Mouse (Mus musculus) kidney, postnatal 25 days (tissue): ENCODE measurements around the gene Plekha4.

Experiments
- DNase-seq, 2 experiments: peaks; one replicate each; pipeline ENCODE4 v3.0.0; 2021; ENCODE audit warnings: mixed read lengths in 2 of 2

The Plekha4 gene

DNA sequence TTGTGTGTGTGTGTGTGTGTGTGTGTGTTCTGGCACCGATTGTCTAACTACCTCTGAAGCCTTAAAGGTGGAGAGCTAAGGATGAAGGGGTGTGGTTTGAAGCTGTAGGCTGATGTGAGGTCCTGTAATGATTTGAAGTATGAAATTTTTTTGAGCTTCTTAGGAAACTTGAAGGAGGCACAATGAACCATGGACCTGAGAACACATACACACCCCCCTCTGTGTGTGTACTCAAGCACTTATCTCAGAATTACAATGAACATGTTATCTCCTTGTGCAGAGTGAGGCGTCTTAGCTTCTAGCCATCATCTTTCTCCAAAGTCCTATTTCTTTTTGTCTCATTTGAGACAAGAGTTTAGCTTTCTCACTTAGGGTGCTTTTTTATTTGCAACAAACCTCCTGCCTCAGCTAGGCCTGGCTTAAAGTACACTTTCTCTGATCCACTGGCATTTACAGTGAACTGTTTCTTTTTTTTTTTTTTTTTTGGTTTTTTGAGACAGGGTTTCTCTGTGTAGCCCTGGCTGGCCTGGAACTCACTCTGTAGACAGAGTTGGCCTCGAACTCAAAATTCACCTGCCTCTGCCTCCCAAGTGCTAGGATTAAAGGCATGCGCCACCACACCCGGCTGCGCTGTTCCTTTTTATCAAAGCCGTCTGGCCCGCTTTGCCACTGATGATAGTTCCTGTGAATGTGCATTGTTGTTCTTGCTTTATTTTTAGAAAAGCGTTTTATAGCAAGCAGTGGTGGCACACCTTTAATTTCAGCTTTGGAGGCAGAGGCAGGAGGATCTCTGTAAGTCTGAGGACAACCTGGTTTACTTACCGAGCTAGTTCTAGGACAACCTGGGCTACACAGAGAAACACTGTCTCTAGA is 42.7 kb downstream of the Plekha4 start:
- peak in 1 of 2 experiments; percentile 19 for DNase-seq

DNA sequence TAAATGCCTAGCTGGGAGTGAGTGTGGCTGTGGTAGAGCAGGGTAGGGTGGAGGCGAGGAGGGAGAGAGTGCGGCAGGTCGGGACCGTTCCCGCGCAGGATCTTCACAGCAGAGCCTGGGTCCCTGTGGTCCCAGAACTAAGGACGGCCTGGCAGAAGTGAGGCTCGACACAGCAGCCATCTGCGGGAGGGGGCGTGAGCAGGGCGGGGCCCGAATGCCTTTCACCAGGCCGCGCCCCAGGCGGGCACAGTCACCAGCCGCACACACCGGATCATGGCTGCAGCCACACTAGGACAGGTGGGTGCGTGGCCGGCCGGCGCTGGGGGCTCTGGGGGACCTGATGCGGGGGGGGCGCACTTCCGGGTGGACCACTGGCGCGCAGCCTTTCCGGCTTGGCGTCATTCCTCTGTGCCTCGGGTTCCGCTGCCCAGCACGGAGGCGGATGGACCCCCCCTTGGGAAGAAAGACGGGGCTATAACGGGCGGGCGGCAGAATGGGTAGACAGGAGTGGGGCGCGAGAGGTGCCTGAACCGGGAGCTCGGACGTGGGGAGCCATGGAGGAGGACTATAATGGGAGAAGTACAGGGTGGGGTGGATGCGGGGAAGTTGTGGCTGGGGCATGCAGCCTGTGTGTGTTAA is 44.1 kb downstream of the Plekha4 start, which contains the start of gene Bcat2:
Bcat2 (plus strand) TSS at position 51 of the 639 bp plus-strand sequence.
- DNase-seq = peak; percentile 77 to 90

DNA sequence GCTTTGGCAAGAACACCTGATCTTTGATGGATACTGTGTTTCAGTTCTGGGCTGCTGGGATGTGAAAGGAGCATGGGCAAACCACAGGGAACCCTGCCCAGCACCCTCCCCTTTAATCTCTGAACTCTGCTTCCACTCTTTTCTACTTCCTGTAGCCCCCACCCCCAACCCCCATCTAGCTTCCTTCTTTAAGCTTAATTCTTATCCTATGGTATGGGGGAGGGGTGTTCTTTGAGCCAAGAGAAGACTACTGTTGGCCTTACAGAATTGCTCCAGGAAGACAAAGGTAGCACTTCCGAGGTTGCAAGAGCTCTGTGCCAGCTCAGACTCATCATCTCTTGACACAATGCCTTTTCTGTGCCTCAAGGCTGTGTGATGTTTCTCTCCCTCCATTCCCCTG is 45.8 kb downstream of the Plekha4 start:
- peak in 1 of 2 experiments; percentile 19 for DNase-seq

- peak; percentile 52 to 69 for DNase-seq
Measured at GRCm38 (mm10) chr7:45573954-45574353, 47.8 kb downstream of the Plekha4 start.

DNA sequence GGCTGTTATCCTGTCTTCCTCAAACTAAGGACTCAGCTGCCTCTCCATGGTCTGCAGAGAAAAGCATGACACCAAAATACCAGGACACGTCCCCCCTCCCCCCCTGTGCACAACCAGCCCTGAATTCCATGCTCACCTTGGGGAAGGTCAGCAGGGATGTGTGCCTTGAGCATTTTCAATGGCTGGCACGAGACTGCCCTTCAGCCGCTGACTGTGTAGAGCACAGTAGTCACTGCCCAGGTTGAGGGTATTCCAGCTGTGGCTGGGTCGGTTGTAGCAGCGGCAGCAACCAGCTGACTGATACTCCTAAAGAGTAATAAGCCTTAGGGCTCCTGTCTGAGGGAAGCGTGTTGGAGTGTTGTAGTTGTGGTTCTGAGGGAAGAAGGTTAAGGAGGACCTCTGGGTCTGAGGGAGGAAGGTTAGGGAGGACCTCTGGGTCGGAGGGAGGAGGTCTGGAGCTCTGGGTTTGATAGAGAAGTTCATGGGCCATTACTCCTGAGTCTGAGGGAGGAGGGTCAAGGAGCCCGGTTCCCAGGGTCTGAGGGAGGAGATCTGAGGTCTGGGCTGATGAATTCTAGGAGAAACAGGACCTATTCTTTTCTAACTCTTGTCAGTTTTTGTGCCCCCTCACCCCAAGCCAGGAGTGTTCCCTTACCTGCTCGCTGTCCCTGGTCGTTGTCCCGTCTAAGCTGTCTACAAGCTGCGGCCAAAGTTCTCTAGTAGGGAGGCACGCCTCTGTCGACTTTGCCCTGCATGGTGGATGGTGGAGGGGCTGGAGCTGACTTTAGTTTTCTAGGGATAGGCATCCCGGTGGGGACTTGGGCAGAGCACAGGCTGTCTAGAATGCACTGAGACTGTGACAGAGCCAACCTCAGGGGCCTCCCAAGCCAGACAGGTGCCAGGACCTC is 48.6 kb downstream of the Plekha4 start:
- DNase-seq = peak; percentile 81 to 90

GRCm38 (mm10) chr7:45585923-45586322 is 59.8 kb downstream of the Plekha4 start:
- peak in 1 of 2 experiments; percentile 33 for DNase-seq

DNA sequence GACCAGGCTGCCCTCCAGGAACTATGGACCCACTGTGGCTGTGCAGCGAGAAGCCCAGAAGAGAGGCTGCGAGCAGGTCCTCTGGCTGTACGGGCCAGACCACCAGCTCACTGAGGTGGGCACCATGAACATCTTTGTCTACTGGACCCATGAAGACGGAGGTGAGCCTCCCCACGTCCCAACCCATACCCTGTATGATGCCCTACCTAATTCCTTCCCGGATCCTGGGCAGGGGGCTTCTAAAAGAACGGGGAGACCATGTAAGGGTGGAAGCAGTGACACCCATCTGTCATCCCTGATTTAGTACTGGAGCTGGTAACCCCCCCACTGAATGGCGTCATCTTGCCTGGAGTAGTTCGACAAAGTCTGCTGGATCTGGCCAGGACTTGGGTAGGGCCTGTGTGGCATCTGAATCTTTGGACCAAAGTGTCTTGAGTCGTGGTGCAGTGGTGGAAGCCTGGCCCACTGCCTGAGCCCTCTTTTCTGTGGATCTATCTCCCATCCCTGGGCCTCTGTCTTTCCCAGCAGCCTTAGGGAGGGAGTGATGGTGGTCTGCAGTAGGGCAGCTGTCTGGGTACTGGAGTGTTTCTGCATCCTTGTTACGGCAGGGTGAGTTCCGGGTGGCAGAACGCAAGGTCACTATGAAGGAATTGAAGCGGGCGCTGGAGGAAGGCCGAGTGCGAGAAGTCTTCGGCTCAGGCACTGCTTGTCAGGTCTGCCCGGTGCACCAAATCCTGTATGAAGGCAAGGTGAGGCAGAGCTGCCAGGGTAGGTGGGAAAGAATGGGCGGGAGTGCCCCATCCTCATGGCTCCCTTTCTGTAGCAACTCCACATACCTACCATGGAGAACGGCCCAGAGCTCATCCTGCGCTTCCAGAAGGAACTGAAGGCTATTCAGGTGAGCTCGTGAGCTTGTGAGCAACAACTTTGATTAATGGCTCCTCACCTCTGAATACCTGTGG is 61.8 kb downstream of the Plekha4 start:
- DNase-seq = peak in 1 of 2 experiments; percentile 34

- DNase-seq = peak; percentile 97 to 98
Measured at GRCm38 (mm10) chr7:45589173-45589572, 63.0 kb downstream of the Plekha4 start.

DNA sequence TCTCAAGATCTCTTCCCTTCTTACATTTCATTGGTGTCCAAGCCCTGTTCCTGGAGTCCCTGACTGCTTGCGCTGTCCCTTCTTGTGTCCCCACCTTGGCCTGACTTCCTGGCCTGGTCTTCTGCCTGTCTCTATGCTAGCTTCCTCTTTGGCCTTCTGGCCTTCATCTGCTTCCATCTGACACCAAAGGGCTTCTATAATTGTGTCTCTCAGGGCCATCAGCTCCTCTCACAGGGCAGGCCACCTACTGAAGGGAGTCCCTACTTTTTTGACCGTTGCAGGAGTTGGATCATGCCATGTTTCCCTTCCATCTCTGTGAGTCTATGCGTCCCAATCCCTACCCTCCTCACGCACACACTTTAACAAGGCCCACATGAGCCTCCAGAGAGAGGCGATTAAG is 63.8 kb downstream of the Plekha4 start:
- peak in 1 of 2 experiments; percentile 32 for DNase-seq

GRCm38 (mm10) chr7:45590874-45591273 is 64.7 kb downstream of the Plekha4 start:
- peak in 1 of 2 experiments; percentile 32 for DNase-seq

DNA sequence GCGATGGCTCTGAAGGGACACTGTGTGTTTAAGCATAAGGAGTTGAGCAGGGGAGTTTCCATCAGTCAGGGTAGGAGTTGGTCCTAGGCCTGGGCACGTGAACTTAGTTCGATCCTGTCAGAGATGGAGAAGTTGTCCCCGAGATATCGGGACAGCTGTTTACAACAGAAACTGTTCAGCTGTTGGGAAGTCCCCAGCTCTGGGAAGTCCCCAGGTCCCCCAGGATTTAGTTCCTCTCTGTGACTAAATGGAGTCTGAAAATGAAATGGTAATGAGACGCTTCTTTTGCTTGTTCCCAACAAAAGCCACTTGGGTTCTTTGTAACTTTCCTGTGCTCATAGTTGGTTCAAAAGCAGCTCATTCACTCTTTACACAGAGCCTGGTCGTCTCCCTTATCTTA is 65.8 kb downstream of the Plekha4 start:
- DNase-seq = peak in 1 of 2 experiments; percentile 15

GRCm38 (mm10) chr7:45593118-45593815 is 67.1 kb downstream of the Plekha4 start:
- peak; percentile 73 to 77 for DNase-seq

- DNase-seq = no peak
Measured at GRCm38 (mm10) chr7:45595176-45595575, 69.0 kb downstream of the Plekha4 start.

GRCm38 (mm10) chr7:45596107-45596506 is 70.0 kb downstream of the Plekha4 start:
- peak in 1 of 2 experiments; percentile 12 for DNase-seq

DNA sequence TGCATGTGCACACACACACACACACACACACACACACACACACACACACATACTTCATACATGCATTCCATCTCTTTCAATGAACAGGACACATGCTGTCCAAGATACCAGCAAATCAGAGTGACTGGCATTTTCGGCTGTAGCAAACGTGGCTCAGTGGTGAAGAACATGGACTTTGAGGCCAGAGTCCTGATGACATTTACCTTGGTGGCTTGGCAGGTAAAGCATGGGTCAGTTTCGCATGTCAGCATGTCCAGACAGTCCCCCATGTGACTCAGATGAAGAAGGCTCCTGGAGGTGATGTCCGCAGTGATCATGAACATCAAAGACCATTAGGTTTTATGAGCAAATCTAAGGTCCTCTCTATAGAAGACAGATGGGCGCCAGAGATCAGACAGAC is 70.9 kb downstream of the Plekha4 start:
- DNase-seq = peak in 1 of 2 experiments; percentile 29

DNA sequence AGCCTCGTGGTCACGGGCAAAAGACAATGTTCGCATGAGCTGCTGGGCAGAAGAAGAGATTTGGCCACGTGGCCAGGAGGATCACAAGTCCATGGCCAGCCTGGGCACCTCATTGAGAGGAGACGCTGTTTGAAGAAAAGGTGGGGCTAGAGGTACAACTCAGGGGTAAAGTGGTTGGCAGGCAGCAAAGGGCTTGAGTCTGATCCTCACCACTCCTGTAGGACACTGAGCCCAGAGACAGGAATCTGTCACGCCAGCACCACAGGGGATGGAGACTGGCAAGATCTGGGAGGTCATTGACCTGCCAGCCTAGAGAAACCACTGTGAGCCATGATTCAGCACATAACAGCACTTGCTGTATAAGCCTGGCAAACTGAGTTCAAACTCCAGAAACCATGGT is 71.4 kb downstream of the Plekha4 start:
- DNase-seq = peak; percentile 50 to 76

GRCm38 (mm10) chr7:45598960-45599879 is 73.1 kb downstream of the Plekha4 start:
- no peak for DNase-seq
